Comparison of ENCODE assay signal across 15 mouse cellular contexts in the genomic region with DNA sequence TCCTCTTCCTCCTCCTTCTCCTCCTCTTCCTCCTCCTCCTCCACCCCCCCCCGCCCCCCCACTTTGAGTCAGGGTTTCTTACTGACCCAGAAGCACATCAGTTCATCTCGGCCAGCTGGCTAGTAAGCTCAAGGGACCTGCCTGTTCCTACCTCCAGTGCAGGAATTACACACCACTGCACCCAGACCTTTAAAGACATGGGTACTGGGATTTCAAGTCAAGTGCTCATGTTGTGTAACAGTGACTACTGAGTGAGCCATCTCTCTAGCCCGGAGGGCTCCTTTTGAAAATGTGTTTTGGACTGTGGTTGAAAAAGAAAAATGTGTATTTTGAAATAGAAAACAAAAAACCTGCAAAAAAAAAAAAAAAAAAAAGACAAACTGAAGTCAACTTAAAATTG.
"Had no signal": no experiment of that assay in that cellular context is flagged by ENCODE, and none has a peak within 500 bp of the region (broad histone marks: within the 10 kb centered on the region; RNA-seq: fewer than 3 reads in every experiment).

No protein-coding gene starts in this region.

- H3K4me1 ChIP-seq: liver, embryonic 13.5 days; lung, embryonic 15.5 days had no signal

- H3K4me2 ChIP-seq: limb, embryonic 12.5 days; liver, embryonic 13.5 days; lung, embryonic 15.5 days; midbrain, embryonic 12.5 days; neural tube, embryonic 13.5 days had no signal

- H3K9me3 ChIP-seq: limb, embryonic 12.5 days; liver, embryonic 13.5 days; lung, embryonic 15.5 days; midbrain, embryonic 12.5 days; neural tube, embryonic 13.5 days had no signal

- DNase-seq: kidney, adult 9 months; kidney, postnatal 36 days; layer of hippocampus, adult 9-11 months; liver; liver, embryonic 13.5 days; liver, postnatal 0 days; retina, postnatal 1 day; right cerebral cortex, postnatal 4 days; thymus, postnatal 4 days had no signal

- H3K36me3 ChIP-seq: limb, embryonic 12.5 days; liver, embryonic 13.5 days; lung, embryonic 15.5 days; midbrain, embryonic 12.5 days; neural tube, embryonic 13.5 days had no signal

- H3K9ac ChIP-seq: limb, embryonic 12.5 days; liver, embryonic 13.5 days; liver, postnatal 0 days; lung, embryonic 15.5 days; midbrain, embryonic 12.5 days; neural tube, embryonic 13.5 days had no signal

- H3K27ac ChIP-seq: kidney, postnatal 0 days; limb, embryonic 12.5 days; liver, embryonic 13.5 days; lung, embryonic 15.5 days; midbrain, embryonic 12.5 days; neural tube, embryonic 13.5 days had no signal

- ATAC-seq: liver, postnatal 0 days; midbrain, embryonic 16.5 days had no signal

- H3K27me3 ChIP-seq: limb, embryonic 12.5 days; liver, embryonic 13.5 days; lung, embryonic 15.5 days; midbrain, embryonic 12.5 days; neural tube, embryonic 13.5 days had no signal

- H3K4me3 ChIP-seq: limb, embryonic 12.5 days; liver, embryonic 13.5 days; lung, embryonic 15.5 days; midbrain, embryonic 12.5 days; neural tube, embryonic 13.5 days had no signal
